Mouse (Mus musculus): ENCODE results near the gene Skap1.

DNA sequence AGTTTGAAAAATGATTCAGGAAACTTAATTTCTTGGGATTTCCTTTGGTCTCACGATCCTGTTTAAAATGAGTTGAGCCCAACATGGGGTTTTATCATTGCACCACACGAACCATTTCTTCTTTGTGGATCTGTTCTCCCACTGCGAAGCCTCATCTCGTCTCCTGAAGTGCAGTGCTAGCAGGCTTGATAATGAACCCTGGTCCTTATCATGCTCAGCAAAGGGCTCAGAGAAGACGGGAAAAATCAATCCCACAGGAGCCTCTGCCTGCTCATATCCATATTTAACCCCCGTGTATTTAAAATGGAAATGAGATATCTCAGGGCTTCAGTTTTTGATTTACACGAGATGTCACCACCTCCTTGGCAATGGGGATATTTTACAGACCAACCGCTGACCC, 34.1 kb downstream of the Skap1 start:
- TF ChIP-seq CTCF (IDR thresholded peaks at IDR 0.05; ENCODE audit: low read depth) (no peak), EP300 (IDR thresholded peaks at IDR 0.05; ENCODE audit: low read depth) (no peak)

Data from liver, postnatal 0 days (tissue).